Mouse (Mus musculus) G1E-ER4 (cell line): ENCODE measurements around the gene Olfr1. TPM values are rescaled to one million over a fixed set of nuclear protein-coding genes. Genes with fewer than 3 reads are reported as not detected.

Source experiments
- GATA1 ChIP-seq: IDR thresholded peaks from one replicate; pipeline ENCODE4 v1.8.0; 2012; ENCODE audit warnings: low read length, inconsistent platforms
- polyA plus RNA-seq: library from polyadenylated mRNA; stranded (reverse); fragments of >175 nt; gene quantifications from 2 replicates; pipeline ENCODE4 v1.2.3, GENCODE M21; 2012

Olfr1 gene
- not detected in 2 replicates for polyA plus RNA-seq

GRCm38 (mm10) chr11:73399514-73399913 lies at the start of gene Olfr1:
Olfr1 (minus strand) TSS chr11:73399614.
- no peak for TF ChIP-seq GATA1

DNA sequence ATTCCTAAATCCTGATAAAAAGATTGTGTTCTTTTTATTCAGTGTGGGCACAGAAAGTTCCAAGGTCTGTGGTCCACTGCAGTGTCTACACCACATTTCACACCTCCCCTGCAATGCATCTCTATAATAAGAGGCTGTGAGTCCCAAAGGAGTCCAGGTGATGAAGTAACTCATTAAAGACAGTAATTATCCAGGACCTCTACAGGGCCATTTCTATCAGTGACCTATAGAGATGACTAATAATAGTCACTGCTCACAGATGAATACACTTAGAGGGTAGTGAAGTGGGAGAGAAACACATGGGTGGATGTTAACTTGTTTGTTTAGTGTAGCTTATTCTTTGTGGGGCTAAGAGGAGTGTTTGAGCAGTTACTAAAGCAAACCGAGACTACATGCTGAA lies 29.0 kb upstream of the Olfr1 start, which contains the start of gene Olfr378:
Gene Olfr378, minus strand, starts transcription at position 101 of the 400 bp plus-strand sequence.
- TF ChIP-seq GATA1: no peak

DNA sequence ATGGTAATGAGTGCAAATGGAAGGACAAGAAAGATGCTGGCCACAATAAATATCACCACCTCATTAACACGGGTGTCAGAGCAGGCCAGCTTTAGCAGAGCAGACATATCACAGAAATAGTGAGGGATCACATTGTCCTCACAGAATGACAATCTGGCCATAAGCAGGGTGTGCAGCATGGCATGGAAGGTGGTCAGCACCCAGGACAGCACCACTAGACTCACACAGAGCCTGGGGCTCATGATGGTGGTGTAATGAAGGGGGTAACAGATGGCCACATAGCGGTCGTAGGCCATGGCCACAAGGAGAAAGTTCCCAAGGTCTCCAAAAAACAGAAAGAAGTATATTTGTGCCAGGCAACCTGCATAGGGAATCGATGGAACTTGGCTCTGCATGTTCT lies 4.0 kb downstream of the Olfr1 start:
- no peak for TF ChIP-seq GATA1

DNA sequence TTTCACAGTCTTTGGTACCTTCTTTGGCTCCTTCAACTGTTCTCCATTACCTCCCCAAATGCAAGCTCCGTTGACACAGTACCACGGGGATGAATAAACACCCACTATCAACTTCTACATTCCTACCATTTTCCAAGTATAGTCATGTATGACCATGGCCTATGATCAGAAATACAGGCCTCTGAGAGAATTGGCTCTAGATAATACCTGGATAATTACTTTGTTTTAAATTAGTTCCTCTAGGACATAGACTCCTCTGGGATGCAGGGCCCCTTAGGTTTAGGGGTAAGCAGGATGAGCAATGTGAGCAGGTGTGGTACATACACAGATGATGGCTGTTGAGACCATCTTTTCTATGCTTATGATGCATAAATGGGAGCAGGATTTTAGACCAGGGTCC lies 28.5 kb downstream of the Olfr1 start, which contains the start of gene Olfr376:
Gene Olfr376, plus strand, starts transcription at position 301 of the 400 bp plus-strand sequence.
- no peak for TF ChIP-seq GATA1

DNA sequence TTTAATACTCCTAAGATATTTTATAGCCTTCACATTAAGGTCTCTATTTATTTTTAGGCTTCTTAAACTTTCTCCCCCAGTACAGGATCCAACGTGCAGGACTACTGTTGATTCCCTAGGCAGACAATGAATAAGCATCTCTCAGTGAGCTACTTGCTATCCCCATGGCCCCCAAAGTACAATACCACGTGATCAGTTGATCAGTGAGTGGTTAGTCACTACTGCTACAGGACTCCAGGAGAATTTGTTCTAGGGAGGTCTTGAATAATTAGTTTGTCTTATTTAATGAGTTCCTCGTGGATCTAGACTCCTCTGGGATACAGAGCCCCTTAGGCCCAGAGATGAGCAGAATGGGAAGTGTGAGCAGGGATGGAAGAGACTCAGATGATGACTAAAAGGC lies 48.9 kb downstream of the Olfr1 start, which contains the start of gene Olfr20:
Gene Olfr20, plus strand, starts transcription at position 301 of the 400 bp plus-strand sequence.
- TF ChIP-seq GATA1: no peak

Other genes with a start within 250 kb of the Olfr1 start
- gene P2rx5, start 239.2 kb downstream of the Olfr1 start, polyA plus RNA-seq: not detected in 2 replicates
- gene Emc6, start 222.6 kb downstream of the Olfr1 start, polyA plus RNA-seq: 271 and 304 TPM in 2 replicates
- gene Tax1bp3, start 222.5 kb downstream of the Olfr1 start, polyA plus RNA-seq: 2.9 and 7.4 TPM in 2 replicates
- gene Ctns, start 200.6 kb downstream of the Olfr1 start, polyA plus RNA-seq: 1.8 and 3.1 TPM in 2 replicates
- gene Shpk, start 200.2 kb downstream of the Olfr1 start, polyA plus RNA-seq: 1.3 TPM in 2 replicates
- gene Trpv1, start 165.3 kb downstream of the Olfr1 start, polyA plus RNA-seq: not detected in 2 replicates
- gene Trpv3, start 132.2 kb downstream of the Olfr1 start, polyA plus RNA-seq: not detected in 2 replicates
- gene Aspa, start 70.0 kb downstream of the Olfr1 start, polyA plus RNA-seq: not detected in 2 replicates
- gene Gm49340, start 69.9 kb downstream of the Olfr1 start, polyA plus RNA-seq: not detected in 2 replicates
- not detected in 2 replicates for gene Spata22, start 69.9 kb downstream of the Olfr1 start, polyA plus RNA-seq
- not detected in 2 replicates for gene Olfr20, start 48.8 kb downstream of the Olfr1 start, polyA plus RNA-seq
- not detected in 2 replicates for gene Olfr376, start 28.4 kb downstream of the Olfr1 start, polyA plus RNA-seq
- gene Olfr378, start 28.9 kb upstream of the Olfr1 start, polyA plus RNA-seq: not detected in 2 replicates
- gene Olfr380, start 57.9 kb upstream of the Olfr1 start, polyA plus RNA-seq: not detected in 2 replicates
- not detected in 2 replicates for gene Olfr381, start 92.0 kb upstream of the Olfr1 start, polyA plus RNA-seq
- not detected in 2 replicates for gene Olfr382, start 117.6 kb upstream of the Olfr1 start, polyA plus RNA-seq
- gene Olfr385, start 193.4 kb upstream of the Olfr1 start, polyA plus RNA-seq: not detected in 2 replicates
- gene Olfr384, start 199.0 kb upstream of the Olfr1 start, polyA plus RNA-seq: not detected in 2 replicates